Mouse (Mus musculus) gastrocnemius, adult 8-10 months (tissue): ENCODE measurements at regions not wholly inside any gene's neighbourhood (a gene's known extent, or its start where the extent isn't known, plus 50 kb on each side); places are given as distances from the start of the nearest gene placed in this dataset.

Experiments used
- DNase-seq, 2 experiments: peaks; one replicate each; pipeline ENCODE4 v3.0.0; 2022; ENCODE audit warnings: low spot score in 2 of 2

DNA sequence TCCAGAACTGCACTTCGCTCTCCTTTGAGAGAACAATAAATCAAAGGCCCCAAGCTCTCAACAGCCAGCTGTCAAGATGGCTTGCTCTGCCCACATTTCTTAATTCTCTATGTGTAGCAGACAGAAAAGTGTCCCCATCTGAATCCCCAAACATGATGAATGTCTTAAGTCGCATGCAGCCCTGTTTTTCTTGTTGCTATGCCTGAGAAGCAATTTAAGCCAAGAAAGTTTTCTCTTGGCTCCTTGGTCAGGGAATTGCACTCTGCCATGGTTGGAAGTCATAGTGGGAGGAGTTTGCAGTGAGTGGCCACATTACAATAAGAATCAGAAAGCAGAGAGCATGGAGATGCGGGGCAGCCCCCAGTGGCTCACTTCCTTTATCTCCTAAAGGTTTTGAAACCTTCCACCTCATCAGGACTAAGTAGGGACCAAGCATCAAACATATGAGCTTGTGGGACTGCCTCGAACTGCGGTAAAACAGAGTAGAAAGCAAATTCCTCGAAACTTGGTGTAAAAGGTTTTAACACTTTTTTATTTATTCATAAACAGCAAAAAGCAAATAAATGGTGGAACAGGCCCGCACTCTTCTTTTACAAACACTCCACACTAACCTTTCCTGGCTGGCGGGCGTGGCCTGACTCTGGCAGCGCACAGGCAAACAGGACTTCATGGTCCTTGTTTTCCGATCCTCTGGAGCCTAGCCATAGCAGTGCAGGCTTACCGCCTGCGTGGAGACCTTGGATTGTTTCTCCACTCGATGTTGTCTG is 227.4 kb downstream of the Ankrd50 start:
- no peak for DNase-seq

DNA sequence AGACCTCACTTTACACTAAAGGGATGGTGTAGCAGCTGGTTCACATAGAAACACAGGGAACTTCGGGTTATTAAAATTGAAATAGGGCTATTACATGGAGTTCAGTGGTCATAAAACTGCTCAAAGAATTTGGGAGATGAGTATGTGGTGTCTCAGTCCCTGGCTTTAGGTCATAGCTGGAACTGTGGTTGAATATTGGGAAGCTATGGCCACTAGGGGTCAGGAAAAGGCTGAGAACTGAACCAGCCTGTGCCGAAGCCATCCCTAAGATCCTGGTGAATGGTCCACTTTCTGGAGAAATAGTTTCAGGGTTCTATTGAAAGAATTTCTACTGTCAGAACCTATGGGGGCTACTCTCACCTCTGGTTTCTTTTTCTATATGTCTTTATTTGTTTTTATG is 229.0 kb downstream of the Ankrd50 start:
- DNase-seq: no peak

DNA sequence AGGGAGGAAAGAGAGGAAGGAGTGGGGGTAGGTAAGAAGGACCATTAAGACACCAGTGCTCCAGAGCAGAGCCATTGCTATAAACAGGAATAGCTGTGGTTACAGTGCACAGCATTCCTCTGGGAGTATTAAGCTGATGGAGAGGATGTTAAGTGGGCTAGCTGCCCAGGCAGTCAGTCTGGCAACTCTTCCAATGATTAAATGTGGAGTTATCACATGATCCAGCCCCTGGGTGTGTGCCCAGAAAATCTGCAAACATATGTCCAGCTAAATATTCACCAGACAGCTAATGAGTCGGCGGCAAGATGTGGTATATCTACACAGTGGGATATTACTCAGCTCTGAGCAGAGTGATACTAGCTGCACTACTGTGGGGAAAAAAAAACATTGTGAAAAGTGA is 229.7 kb downstream of the Ankrd50 start:
- DNase-seq: peak; percentile 69 to 81

DNA sequence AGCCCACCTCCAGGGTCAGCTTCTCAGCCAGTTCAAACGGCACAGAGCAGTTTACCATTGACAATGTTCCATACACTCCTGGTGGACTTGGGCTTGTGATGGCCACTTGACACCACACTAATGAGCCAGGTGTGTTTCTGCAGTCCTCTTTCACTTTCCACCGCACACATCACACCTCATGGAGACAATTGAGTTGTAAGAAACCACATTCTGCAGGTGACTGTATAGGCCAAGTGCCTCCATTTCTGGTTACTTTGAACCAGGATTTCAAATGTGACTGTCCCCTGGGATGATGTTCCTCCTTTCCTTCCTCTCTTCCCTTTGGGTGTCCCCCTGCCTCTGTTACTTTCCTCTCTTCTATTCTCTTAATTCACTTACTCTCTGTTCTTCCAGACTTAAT is 233.1 kb downstream of the Ankrd50 start:
- DNase-seq: no peak

DNA sequence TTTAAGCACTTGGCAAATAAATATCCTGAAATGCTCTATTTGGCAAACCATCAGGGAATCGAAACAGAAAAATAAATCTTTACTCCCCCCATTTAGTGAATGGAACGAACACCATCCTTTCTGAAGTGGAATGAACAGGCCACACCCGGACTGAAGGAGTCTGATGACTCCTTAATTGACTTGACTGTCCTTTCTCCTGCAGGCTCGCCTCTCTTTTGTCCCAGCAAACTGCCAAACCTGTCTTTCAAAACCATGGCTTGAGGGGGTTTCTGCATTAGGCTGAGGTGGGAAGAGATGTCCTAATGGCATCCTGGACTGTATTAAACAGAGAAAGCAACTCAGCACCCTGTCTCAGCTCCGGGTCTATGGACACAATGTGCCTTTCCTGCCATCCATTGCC is 234.1 kb downstream of the Ankrd50 start:
- DNase-seq: no peak

DNA sequence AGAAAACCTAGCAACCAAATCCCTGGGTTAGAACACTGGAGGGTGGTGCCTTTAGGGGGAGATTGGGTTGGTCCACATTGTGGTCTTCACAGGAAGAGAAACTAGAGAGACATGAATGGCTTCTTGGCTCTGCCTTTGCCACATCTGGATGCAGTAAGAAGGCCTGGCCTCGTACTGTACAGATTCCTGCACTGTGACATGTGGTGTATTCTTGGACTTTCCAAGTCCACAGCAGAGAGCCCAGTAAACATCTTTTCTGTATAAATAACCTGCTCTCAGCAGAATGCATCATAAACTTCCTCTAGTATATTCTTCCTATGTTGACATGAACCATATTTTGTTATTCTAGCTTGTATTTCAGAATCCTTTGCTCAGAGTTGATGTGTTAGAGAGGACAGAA is 235.7 kb downstream of the Ankrd50 start:
- DNase-seq: no peak

DNA sequence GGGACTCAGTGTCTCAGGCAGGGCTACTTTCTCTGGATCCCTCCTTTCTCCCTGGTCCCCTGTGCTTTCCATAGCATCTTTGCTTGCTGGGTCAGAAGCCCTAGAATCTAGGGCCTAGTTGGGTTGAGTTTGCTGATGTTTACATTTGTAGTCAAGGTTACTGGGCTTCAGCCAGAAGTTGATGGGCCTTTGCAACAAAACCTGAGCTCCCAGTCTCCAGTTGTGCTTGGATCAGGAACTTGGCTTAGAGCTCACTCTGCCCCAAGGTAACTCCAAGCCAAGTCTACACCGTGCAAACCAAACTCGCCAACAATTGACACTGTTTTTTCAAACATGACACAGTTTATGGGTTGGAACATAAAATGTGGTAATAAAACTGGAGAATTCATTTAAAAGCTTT is 238.2 kb downstream of the Ankrd50 start:
- DNase-seq: no peak

DNA sequence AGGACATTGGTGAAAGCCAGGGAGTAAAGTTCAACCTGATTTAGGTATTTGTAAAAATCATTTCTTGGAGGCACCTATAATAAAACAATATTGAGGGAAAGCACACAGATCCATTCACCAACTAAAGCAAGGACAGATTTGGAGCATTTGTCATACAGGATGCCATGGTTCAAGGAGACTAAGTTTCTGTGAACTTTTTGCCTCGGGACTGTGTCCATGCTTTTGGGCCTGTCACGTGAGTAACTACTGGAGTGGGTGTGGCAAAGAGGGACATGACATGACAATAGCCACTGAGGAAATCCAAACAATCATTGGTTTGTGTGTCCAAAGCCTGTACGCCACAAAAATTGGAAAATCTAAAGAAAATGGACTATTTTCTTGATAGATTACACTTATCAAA is 241.4 kb downstream of the Ankrd50 start:
- no peak for DNase-seq

DNA sequence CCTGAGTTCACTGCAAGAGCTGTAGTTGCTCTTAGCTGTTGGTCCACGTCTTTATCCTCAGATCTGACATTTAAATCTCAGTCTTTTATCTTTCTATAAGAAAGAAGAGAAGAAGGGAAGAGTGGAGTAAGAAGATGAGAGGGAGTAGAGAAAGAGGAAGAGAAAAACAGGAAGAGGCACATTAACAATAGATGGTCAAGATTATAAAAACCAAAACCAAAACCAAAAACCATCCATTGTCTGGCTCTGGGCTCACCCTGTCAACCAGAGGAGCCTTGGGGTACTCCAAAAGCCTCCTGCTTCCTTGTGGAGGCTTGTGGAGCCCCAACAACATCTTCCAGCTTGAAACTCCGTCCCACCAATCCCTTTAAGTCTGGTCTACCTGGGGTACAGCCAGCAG is 247.0 kb downstream of the Ankrd50 start:
- no peak for DNase-seq

DNA sequence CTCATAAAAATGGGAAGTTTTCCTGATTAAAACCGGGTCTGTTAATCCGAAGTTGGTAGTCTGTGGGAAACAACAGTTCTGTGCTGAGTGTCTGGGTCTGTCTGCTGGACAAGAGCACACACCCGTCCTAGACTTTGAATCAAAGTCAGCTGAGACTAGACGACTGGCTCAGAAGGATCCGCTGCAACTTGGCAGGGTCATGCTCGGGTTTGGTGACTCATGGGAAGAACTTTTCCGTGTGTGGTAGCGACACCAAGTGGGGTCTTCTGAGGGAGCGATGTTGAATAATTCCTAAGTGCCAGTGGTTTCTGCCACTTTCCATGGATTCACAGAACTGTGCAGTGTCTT is 248.9 kb downstream of the Ankrd50 start:
- no peak for DNase-seq

DNA sequence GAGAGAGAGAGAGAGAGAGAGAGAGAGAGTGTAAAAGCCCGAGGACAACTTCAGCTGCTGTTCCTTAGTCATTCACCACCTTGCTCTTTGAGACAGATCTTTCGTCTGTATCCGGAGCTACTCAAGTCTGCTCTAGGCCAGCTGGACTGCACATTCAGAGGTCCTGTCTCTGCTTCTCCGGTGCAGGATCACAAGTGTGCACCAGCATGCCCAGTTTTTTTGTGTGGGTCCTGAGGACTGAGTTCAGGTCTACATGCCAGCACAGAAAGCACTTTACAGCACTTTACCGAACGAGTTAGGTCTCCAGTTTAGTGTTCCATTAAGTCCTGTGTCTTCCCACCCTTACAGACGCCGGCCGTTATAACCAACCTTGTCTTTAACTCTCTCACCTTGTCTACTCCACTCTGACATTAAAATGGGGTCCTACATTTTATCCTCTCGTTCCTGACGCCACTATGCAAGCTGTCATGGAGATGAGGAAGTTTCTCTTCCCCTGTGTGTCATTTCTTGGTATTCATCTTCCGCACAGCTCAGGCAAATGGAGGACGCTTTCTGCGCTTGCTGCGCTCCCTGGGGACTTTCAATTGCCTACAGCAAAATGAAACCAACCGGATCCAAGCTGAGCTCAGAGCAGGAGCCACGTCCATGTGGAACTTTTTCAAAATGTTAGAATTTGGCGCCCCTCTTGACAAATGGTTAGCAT is 249.5 kb downstream of the Ankrd50 start:
- no peak for DNase-seq

DNA sequence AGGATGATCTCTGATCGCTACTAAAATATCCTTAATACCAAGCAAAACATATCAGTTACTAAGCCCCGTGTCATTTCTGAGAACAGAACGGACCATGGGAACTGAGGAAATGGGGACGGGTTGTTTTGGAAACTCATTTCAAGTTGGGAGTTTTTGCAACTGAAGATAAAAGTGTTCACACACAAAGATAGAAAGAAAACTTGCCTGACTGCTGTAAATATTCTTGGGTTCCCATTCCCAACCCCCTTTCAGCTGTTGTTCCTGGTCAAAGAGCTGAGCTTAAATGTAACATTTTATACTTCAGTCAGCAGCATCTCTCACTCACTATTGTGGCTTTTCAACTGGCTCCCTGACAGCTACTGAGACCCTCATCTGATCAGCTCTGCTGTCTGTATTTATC is 250.1 kb downstream of the Ankrd50 start:
- no peak for DNase-seq

DNA sequence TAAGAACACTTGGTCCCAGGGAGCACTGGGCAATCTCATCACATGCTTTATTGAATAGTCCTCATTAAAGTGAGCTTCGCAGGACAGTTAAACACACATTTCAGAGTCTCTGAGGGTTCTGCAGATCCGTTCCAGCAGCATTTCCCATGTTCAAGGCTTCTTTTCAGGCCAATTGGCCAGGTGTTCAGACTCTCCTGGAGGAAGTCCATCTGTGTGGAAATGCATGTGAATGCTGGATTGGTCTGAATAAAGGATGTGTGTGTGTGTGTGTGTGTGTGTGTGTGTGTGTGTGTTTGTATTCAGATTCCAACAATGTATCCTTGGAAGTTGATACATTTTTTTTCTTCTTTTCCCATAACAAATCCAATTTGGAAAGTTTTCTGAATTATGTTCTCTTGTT is 250.6 kb downstream of the Ankrd50 start:
- no peak for DNase-seq

DNA sequence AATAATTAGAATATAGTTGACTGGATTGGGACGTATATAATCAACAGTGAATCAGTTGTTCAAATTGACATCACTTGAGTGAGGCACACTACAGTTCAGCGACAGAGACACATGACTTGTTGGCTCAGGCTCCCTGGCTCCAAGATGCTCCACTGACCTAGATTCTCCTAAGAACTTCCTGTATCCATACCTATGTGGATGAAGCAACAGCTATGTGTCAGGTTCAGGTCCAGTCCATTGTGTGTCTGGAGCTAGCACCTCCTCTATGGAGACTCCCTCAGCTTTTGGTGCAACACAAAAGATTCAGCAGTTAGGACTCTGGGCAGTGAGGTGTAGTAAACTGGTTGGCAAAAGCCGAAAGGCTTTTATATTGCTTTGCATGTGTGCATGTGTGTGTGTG is 251.6 kb downstream of the Ankrd50 start:
- DNase-seq: no peak

DNA sequence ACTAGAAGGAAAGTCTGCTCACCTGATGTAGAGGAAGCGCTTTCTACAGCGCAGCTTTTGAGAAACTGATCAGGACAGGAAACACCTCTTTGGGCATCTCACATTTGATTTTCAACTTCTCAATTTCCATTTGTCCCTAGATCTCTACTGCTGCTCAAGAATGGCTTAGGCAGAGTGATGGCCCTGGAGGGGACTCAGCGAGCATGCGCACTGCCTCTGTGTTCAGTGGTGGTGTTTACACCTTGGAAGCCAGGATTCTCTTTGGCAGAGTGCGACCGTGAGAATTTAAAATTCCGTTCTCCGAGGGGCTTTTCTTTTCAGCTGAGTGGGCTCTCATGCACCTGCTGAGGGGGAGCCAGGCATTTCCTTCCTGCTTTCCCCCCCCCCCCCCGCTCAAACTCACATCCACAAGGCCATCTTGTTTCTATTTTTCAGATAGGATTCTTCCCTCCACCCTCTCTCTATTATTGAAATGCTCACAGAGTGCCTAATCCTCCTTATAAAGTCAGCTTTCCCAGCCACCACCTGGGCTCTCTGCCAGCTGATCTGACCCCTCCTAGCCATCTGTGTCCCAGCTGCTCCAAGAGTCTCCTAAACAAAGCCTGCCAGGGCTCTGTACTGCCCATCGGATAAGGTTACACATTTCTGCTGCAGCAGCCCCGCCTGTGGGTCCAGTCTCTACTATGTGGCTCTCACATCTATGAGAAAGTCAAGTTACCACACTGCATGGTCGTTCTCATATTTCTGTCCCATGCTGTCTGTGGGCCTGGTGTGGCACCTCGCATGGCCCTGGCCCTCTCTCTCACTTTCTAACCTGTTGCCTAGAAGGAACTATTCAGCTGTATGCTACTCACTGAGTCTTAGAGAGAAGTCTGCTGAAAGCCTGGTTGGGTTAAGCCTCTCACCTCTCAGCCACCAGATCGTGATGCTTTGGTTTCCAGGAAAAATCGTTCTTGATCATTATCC is 252.2 kb downstream of the Ankrd50 start:
- DNase-seq: peak; percentile 59 to 69

DNA sequence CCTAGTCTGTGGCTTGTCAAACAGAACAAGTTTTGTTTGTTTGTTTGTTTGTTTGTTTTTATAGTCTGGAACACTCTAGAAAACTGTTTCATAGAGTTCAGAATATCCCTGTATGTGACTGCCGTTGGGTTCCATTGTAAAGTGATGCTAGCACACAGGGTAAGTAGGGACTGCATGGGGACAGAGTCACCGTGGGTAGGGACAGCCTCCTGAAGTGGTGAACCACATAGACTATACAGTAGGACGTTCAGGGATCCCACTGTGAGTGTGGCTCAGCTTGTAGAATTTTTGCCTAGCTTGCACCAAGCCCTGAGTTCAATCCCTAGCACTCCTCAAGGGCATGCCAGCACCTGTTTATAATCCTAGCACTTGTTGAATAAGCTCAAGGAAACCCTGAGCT is 253.1 kb downstream of the Ankrd50 start:
- no peak for DNase-seq

DNA sequence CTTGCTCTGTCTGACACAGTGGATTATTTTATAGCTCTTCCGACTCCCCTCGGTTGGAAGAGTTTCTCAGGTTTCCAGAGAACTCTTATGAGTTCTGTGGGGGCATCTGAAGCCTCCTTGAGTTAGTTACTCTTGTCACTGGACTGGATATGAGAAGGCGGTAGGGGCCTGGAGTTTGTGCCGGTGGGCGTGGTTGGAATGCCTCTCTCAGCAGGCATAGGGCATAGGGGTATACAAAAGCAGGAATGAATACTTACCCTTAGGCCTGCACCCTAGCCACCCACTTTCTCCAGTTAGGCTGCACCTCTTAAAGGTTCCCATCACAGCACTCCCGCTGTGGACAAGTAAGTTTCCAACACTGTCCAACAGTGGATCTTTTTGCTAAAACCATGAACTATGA is 253.8 kb downstream of the Ankrd50 start:
- DNase-seq: no peak

DNA sequence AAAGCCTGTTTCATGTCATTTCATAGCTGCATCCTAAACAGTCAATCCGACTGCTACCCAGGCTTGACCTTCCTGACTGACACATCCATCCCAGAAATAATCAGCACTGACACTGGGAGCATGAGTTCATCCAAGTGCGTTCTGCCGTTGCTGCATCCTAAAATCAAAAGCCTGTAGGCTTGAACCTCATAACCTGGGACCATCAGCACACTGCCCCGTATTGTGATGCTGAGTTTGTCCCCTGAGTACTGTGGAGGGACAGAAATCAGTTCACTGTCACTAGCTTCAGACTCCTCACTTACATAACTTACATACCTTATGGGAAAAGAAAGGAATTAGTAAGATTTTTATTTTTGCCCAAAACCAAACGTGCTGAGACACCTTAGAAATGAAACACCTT is 255.0 kb downstream of the Ankrd50 start:
- DNase-seq: no peak

DNA sequence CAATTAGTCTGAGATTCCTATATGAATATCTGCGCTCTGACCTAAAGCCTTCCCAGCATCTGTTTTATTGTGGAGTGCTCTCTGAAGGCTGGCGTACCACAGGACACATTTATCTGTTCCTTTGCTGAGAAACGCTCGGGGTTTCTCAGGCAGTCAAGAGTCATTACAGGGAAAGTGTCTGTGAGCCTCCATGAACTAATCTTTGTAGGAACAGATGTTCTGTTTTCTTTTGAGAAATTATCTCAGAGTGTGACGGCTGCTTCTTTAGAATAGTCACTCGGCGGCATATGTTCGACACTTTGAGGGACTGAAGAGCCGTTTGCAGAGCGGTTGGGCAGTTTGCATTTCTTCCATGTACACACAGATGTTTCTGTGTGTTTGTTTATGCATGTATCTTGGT is 255.6 kb downstream of the Ankrd50 start:
- DNase-seq: no peak

DNA sequence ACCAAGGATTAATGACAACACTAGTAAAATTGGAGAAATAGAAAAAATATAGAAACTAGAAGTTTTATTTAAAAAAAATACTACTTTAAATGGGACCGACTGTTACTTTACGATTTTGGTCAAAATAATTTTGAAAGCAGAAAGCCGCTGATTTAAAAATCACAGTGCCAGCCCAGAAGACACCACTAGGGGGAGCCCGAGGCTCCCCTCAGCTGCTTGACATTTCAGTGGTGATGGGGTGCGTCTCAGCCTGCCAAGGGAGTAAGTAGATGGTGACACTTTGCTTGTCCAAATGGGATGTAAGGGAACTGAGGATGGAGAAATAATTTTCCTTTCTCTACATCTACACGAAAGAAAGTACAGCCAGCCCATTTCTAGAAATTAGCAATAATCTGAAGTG is 257.0 kb downstream of the Ankrd50 start:
- peak; percentile 50 to 54 for DNase-seq

DNA sequence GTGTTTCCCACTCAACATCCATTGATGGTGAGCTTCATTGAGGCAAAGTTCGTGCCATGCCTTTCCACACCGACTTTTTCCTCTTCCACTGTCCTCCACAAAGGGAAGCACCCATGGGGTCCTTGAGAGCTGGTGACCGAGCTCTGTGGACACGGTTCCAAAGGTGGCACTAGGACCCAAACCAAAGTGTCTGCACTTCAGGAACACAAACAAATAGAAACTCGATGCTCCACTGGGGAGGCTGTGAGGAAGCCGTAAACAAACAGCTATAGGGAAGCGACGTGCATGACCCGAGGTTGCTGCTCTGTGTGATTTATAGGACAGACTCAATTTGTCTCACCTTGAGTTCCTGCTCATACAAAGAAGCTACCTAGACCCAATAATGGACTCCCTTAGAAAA is 257.5 kb downstream of the Ankrd50 start:
- no peak for DNase-seq

DNA sequence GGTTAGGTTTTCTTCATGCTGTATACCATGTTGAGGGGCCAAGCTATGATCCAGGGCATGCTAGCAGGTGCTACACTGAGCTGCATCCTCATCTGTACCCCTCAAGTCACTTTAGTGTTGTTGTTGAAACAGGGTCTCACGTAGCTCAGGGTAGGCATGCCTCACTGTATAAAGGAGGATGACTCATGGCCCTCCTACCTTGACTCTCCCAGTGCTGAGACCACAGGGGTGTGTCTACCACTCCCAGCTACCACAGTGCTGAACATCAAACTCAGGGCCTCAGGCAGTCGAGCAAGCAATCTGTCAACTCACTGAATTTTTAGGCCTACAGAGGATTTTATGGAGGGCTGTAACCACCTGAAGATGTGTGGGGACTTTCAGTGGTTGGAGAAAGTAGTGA is 258.5 kb downstream of the Ankrd50 start:
- DNase-seq: no peak
